Mouse (Mus musculus): ENCODE data around the gene Pik3c2g. TPM values are rescaled to one million over a fixed set of nuclear protein-coding genes. Genes with fewer than 3 reads are reported as not detected.

The Pik3c2g gene
- polyA plus RNA-seq, 1 experiment from 2014 or later = 0.74 TPM

DNA sequence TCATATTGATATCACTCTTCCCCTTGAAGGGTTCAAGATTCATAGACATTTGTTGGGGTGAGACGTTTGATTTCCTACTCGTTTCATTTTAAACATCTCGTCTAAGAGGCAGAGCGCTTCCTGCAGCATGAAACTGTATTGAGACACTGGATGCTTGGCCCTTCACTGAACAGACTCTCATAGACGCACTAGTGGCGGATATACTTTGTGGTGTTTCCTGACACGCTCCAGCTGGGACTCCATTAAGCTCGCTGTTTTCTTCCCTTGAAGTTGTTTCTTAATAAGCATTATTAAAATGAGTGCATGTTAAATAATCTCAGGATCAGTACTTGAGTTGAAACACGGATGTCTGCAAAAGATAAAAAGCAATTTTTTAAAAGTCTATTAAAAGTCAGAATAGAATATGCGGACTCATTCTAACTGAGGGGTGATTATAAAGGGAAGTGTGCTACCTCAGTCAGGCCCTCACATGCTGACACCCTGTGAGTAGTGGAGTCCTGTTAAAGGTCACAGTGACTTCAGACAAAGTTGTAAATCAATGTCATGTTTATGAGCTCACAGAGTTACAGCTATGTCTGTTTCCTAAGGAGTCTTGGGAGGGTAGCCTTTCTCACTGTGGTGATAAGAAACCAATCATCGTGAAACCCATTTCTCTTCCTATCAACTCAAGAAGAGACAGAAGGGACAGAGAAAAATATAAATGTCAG lies 190.7 kb downstream of the Pik3c2g start:
- 27% methylated on average over 11 of the region's 11 CpGs for WGBS
- Histone ChIP-seq H3K4me2 (no peak overlapping the region), H3K9me3 (no peaks in the 10 kb centered on the region), H3K4me1 (replicated peaks) (no peaks in the 10 kb centered on the region), H3K27ac (no peak overlapping the region), H3K9ac (replicated peaks) (no peak overlapping the region), H3K27me3 (no peaks in the 10 kb centered on the region), H3K36me3 (no peaks in the 10 kb centered on the region), H3K4me3 (replicated peaks) (no peak overlapping the region)
- ATAC-seq (ENCODE audit: insufficient number of reproducible peaks, insufficient read depth, low FRiP score, low TSS enrichment, low read depth) = no peak

DNA sequence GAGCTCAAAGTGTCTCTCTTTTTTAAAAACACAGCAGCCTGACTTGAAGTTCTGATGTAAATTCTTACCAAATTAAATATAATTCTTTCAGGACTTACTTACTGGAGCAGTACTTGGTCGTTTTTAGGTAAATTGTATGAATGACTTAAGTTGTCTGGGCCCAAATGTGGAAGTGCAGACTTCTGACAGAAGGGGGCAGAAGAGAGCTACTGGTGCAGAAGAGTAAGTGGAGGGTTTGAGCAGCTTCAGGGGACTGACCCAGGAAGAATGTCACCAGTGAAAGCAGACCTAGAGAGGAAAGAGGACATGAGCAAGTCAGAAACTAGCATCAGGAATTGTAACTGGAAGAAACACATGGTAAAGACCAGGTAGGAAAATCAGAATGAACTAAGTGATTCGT lies 193.0 kb downstream of the Pik3c2g start:
- no peak overlapping the region for H3K27ac ChIP-seq
- no peak overlapping the region for H3K4me3 ChIP-seq (replicated peaks)
- ATAC-seq (ENCODE audit: insufficient number of reproducible peaks, insufficient read depth, low FRiP score, low TSS enrichment, low read depth) = no peak
- no peaks in the 10 kb centered on the region for H3K36me3 ChIP-seq
- no peaks in the 10 kb centered on the region for H3K4me1 ChIP-seq (replicated peaks)
- no peak overlapping the region for H3K9ac ChIP-seq (replicated peaks)
- H3K4me2 ChIP-seq = no peak overlapping the region
- WGBS = 76% methylated on average over 2 of the region's 2 CpGs
- H3K27me3 ChIP-seq = no peaks in the 10 kb centered on the region
- H3K9me3 ChIP-seq = no peaks in the 10 kb centered on the region

DNA sequence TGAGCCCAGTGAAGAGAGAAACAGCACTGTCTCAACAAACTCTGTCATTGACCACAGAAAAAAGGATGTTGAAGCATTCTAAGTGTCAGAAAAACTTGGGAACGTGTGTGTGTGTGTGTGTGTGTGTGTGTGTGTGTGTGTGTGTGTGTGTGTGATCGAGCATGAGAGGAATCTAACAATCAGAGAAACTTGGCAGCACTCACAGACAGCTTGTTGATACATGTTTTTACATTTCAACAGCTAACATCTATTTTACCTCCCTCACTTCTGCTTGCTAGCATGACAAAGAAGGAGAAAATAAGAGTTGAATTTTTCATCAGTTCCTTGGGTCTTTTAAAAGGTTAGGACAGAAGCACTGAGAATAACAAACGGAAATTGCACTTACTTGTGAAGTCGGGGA lies 202.5 kb downstream of the Pik3c2g start:
- no peak for ATAC-seq (ENCODE audit: insufficient number of reproducible peaks, insufficient read depth, low FRiP score, low TSS enrichment, low read depth)
- Histone ChIP-seq H3K9me3 (no peaks in the 10 kb centered on the region), H3K36me3 (no peaks in the 10 kb centered on the region), H3K9ac (replicated peaks) (no peak overlapping the region), H3K27ac (no peak overlapping the region), H3K4me3 (replicated peaks) (no peak overlapping the region), H3K4me1 (replicated peaks) (no peaks in the 10 kb centered on the region), H3K27me3 (no peaks in the 10 kb centered on the region), H3K4me2 (no peak overlapping the region)
- 76% methylated on average over 4 of the region's 4 CpGs for WGBS

DNA sequence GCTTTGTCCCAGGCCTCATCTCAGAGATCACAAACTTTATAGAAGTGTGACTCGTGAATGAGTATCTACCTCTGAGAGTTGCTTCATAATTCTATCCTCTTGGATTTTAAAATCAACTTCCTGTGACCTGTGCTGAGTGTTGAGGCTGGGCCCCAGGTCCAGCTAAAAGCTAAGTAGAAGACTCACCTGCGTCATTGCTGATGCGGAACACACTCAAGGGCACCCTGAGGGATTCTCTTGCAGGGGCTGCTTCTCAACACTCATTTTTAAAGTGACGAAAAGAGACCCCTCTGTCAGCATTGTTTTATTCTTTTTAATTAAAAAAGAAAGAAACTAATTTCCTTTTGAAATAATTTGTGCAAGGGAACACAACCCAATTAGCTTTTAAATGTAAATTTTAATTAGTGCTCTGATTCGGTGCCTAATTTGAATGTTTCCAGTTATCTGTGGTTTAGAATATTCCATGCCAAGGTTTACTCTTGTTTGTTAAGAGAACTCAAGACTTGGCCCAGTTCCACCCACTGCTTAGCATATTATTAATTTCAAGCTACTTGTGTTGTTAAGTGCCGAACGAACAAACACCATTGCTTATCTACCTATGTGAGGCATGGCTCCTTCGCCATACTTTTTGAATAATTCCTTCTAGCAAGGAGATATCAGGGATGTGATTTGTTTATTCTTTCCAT lies 212.7 kb downstream of the Pik3c2g start:
- H3K36me3 ChIP-seq = no peaks in the 10 kb centered on the region
- WGBS = 88% methylated on average over 8 of the region's 8 CpGs
- H3K27ac ChIP-seq = no peak overlapping the region
- no peak for ATAC-seq (ENCODE audit: insufficient number of reproducible peaks, insufficient read depth, low FRiP score, low TSS enrichment, low read depth)
- no peak overlapping the region for H3K4me3 ChIP-seq (replicated peaks)
- no peak overlapping the region for H3K4me2 ChIP-seq
- no peak overlapping the region for H3K9ac ChIP-seq (replicated peaks)
- H3K27me3 ChIP-seq = no peaks in the 10 kb centered on the region
- no peaks in the 10 kb centered on the region; the same call in 1 of the 2 replicates for H3K4me1 ChIP-seq (replicated peaks)
- H3K9me3 ChIP-seq = no peaks in the 10 kb centered on the region

DNA sequence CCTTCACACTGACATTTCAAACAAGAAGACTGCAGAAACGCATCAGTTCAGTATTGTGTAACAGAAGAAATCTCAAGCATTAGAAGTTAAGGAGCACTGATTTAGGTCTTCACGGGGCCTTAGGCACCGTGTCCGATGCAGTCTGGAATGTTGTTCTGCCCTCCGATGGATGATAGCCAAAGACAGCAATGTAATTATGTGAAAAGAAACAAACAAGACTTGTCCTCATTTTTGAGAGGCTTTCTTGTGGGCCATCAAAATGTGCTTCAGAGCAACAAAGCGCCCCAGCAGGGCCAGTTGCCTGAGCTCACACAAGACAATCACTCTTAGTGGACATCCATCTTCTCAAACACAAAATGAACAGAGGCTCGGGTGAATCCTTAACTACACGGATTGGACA lies 234.9 kb downstream of the Pik3c2g start:
- 94% methylated on average over 8 of the region's 8 CpGs for WGBS
- Histone ChIP-seq H3K4me2 (no peak overlapping the region), H3K4me3 (replicated peaks) (no peak overlapping the region), H3K27ac (no peak overlapping the region), H3K4me1 (replicated peaks) (no peaks in the 10 kb centered on the region; the same call in 1 of the 2 replicates), H3K27me3 (no peaks in the 10 kb centered on the region), H3K36me3 (no peaks in the 10 kb centered on the region), H3K9me3 (no peaks in the 10 kb centered on the region), H3K9ac (replicated peaks) (no peak overlapping the region)
- no peak for ATAC-seq (ENCODE audit: insufficient number of reproducible peaks, insufficient read depth, low FRiP score, low TSS enrichment, low read depth)

DNA sequence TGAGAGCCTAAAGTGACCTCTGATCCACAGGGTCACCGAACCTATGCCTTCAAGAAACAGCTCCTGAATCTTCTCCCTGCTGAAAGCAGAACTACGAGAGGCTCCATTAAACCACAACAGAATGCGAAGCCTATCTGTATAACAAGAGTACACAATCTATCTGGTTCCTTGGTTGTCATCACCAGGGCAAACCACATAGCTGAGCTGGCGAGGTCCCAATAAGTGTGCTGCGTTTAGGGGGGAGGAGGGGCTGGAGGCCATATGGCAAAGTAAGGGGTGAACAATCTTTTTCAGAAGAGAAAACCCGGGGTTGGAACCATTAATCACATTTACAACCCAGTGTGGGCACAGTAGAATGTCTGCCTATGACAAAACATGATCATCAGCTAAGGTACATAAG lies 251.2 kb downstream of the Pik3c2g start:
- no peaks in the 10 kb centered on the region for H3K4me1 ChIP-seq (replicated peaks)
- no peaks in the 10 kb centered on the region for H3K36me3 ChIP-seq
- no peak overlapping the region for H3K4me2 ChIP-seq
- no peaks in the 10 kb centered on the region for H3K9me3 ChIP-seq
- whole genome bisulfite sequencing = 66% methylated on average over 6 of the region's 6 CpGs
- no peak overlapping the region for H3K9ac ChIP-seq (replicated peaks)
- no peaks in the 10 kb centered on the region for H3K27me3 ChIP-seq
- no peak for ATAC-seq (ENCODE audit: insufficient number of reproducible peaks, insufficient read depth, low FRiP score, low TSS enrichment, low read depth)
- no peak overlapping the region for H3K4me3 ChIP-seq (replicated peaks)
- no peak overlapping the region for H3K27ac ChIP-seq

DNA sequence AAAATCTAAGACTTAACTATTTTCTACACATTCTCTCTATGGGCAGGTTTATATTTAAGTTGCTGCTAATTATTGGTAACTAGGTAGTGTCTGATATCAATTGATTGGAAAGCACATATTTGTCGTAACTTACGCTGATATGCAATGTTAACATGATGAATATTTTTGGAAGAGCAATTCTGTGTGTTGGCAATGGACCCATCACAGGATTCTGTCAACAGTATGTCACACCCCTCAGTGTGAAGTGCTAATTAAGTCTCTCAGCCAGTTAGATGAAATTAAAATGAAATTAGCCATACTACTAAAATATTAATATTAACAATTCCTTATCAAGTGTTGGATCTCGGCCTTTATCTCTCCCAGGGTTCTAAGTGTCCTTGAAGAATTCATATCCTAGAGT lies 251.7 kb downstream of the Pik3c2g start:
- ATAC-seq (ENCODE audit: insufficient number of reproducible peaks, insufficient read depth, low FRiP score, low TSS enrichment, low read depth) = no peak
- no peak overlapping the region for H3K4me2 ChIP-seq
- WGBS = 95% methylated on average over 3 of the region's 3 CpGs

DNA sequence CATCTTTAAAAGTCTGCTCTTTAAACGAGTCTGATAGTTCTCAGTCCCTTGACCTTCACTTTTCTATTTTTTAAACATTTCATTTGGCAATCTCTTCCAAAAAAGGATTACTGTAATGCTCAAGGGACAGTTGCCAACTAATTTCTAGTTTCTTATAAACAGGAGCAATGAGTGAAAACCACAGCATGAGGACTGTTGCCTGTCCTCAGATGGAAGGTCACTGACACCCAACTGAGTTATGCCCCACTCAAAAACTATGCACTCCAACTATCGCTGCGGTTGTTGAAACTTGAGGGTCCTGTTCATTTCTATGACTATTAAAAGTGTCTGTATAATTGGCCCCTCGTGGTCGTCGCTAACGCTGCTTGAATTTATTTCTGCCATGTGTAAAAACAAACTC lies 252.9 kb downstream of the Pik3c2g start:
- no peak overlapping the region for H3K4me2 ChIP-seq
- H3K4me1 ChIP-seq (replicated peaks) = no peaks in the 10 kb centered on the region
- WGBS = 71% methylated on average over 7 of the region's 7 CpGs
- no peak overlapping the region for H3K27ac ChIP-seq
- no peaks in the 10 kb centered on the region for H3K36me3 ChIP-seq
- no peak for ATAC-seq (ENCODE audit: insufficient number of reproducible peaks, insufficient read depth, low FRiP score, low TSS enrichment, low read depth)
- no peak overlapping the region for H3K4me3 ChIP-seq (replicated peaks)
- no peaks in the 10 kb centered on the region for H3K9me3 ChIP-seq
- no peak overlapping the region for H3K9ac ChIP-seq (replicated peaks)
- H3K27me3 ChIP-seq = no peaks in the 10 kb centered on the region

More for the DNA sequence above, 251.7 kb downstream of the Pik3c2g start:
- Histone ChIP-seq H3K9me3 (no peaks in the 10 kb centered on the region), H3K4me3 (replicated peaks) (no peak overlapping the region), H3K9ac (replicated peaks) (no peak overlapping the region), H3K36me3 (no peaks in the 10 kb centered on the region), H3K4me1 (replicated peaks) (no peaks in the 10 kb centered on the region), H3K27me3 (no peaks in the 10 kb centered on the region), H3K27ac (no peak overlapping the region)

DNA sequence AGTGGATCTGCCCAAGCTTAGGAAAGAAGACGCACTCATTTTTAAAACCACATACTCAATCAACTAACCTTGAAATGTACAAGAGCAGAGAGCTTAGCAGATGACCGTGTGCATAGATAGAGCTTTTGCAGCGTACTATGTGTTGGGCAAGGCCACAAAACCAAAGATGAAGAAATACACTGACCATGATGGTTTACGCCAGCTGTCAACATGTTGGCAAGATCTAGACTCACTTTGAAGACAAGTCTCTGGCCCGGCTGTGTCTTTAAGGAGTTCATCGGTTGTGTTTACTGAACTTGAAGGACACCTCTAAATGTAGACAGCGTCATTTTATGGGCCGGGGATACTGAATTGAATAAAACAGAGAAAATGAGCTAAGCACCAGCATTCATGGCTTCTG lies 254.3 kb downstream of the Pik3c2g start:
- Histone ChIP-seq H3K4me3 (replicated peaks) (no peak overlapping the region), H3K9ac (replicated peaks) (no peak overlapping the region), H3K27ac (no peak overlapping the region), H3K4me2 (no peak overlapping the region), H3K4me1 (replicated peaks) (no peaks in the 10 kb centered on the region), H3K27me3 (no peaks in the 10 kb centered on the region), H3K9me3 (no peaks in the 10 kb centered on the region), H3K36me3 (no peaks in the 10 kb centered on the region)
- ATAC-seq (ENCODE audit: insufficient number of reproducible peaks, insufficient read depth, low FRiP score, low TSS enrichment, low read depth) = no peak
- 94% methylated on average over 8 of the region's 8 CpGs for WGBS

DNA sequence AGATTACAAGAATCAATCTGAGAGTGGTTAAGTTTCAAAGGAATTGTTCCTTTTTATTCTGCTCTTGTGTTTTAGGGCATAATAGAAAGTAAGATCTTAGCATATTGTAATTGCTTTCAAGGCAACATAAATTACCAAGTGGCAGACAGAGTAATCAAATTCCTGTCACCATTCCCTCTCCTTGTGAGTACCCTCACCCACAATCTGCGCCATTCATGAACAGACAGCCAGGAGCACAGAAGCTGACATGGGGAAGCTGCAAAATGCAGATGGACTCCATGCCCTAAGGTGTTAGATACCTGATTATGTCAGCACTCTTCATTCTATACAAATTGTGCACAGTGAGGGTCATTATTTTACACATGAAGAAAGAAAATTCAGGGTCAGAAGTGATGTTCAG lies 255.6 kb downstream of the Pik3c2g start:
- H3K4me3 ChIP-seq (replicated peaks) = no peak overlapping the region
- H3K4me2 ChIP-seq = no peak overlapping the region
- H3K9me3 ChIP-seq = no peaks in the 10 kb centered on the region
- H3K27ac ChIP-seq = no peak overlapping the region
- H3K36me3 ChIP-seq = no peaks in the 10 kb centered on the region
- no peaks in the 10 kb centered on the region for H3K27me3 ChIP-seq
- H3K9ac ChIP-seq (replicated peaks) = no peak overlapping the region
- no peaks in the 10 kb centered on the region for H3K4me1 ChIP-seq (replicated peaks)
- 93% methylated on average over 1 of the region's 1 CpGs for WGBS
- no peak for ATAC-seq (ENCODE audit: insufficient number of reproducible peaks, insufficient read depth, low FRiP score, low TSS enrichment, low read depth)

DNA sequence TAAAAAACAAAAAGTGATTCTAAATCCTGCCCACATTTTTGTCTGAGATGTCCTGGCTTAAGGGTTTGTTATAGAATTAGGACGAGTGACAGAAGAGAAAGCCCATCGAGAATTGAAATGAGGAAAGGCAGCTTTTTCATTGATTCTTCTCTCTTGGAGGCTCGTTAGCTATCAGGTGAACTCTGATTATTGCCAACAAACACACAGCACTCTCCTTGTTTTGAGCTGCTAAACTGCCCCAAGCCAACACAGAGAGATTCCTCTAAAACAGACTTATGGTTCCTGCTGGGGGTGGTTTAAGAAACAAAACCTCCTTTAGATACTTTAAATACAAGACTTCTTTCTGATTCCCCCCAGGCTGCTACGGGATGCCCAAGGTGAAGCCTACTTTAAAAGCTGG lies 256.5 kb downstream of the Pik3c2g start:
- Histone ChIP-seq H3K4me2 (no peak overlapping the region), H3K9ac (replicated peaks) (no peak overlapping the region), H3K9me3 (no peaks in the 10 kb centered on the region), H3K4me3 (replicated peaks) (no peak overlapping the region), H3K27ac (no peak overlapping the region), H3K4me1 (replicated peaks) (no peaks in the 10 kb centered on the region), H3K27me3 (no peaks in the 10 kb centered on the region), H3K36me3 (no peaks in the 10 kb centered on the region)
- ATAC-seq (ENCODE audit: insufficient number of reproducible peaks, insufficient read depth, low FRiP score, low TSS enrichment, low read depth) = no peak
- 80% methylated on average over 4 of the region's 4 CpGs for WGBS

Measured in limb, embryonic 12.5 days (tissue).